Mouse (Mus musculus) bone marrow macrophage, adult 2 months (primary cell): ENCODE results near the gene Myh10. TPM values are rescaled to one million over a fixed set of nuclear protein-coding genes. Genes with fewer than 3 reads are reported as not detected.
A peak's percentile ranks its signal among the peaks of the same experiment; 100 is the strongest.
"Not testable (repeated sequence)": the region's sequence is repeated elsewhere in the genome, so short reads cannot be mapped to it uniquely, and the experiment has no call there.

Experiments used
- H3K27ac ChIP-seq: 2 replicates; pipeline ENCODE4 v1.5.1; 2012; ENCODE audit warnings: low read depth, low read length; ENCODE audit not compliant: insufficient read depth
- H3K4me1 ChIP-seq: 2 replicates; pipeline ENCODE4 v1.6.1; 2012; ENCODE audit warnings: low read length; ENCODE audit not compliant: control insufficient read depth, insufficient read depth
- H3K4me3 ChIP-seq: 2 replicates; pipeline ENCODE4 v1.5.1; 2012; ENCODE audit warnings: mild to moderate bottlenecking, low read length, moderate library complexity; ENCODE audit not compliant: insufficient read depth
- CTCF ChIP-seq: IDR thresholded peaks from 2 replicates; pipeline ENCODE4 v1.5.1; 2012; ENCODE audit warnings: low read depth, mild to moderate bottlenecking, low read length, moderate library complexity
- POLR2A ChIP-seq: IDR thresholded peaks from 2 replicates; pipeline ENCODE4 v1.6.1; 2012; ENCODE audit warnings: mild to moderate bottlenecking, low read depth, low read length, borderline replicate concordance
- polyA plus RNA-seq: library from polyadenylated mRNA; stranded (reverse); fragments of >200 nt; gene quantifications from 2 replicates; pipeline ENCODE4 v1.2.4, GENCODE M21; 2012; ENCODE audit not compliant: missing spikeins, insufficient read depth, insufficient read length

Myh10 gene
- polyA plus RNA-seq, 1 experiment: 0.75 TPM

GRCm38 (mm10) chr11:68822326-68822725, 131.0 kb downstream of the Myh10 start:
- Histone ChIP-seq H3K4me1 (no peaks in the 10 kb centered on the region), H3K4me3 (no peak overlapping the region), H3K27ac (no peak overlapping the region)
- no peak for TF ChIP-seq POLR2A
- TF ChIP-seq CTCF: no peak

- H3K4me1 ChIP-seq: no peaks in the 10 kb centered on the region
- TF ChIP-seq POLR2A: no peak
- no peak for TF ChIP-seq CTCF
- no peak overlapping the region for H3K27ac ChIP-seq
- no peak overlapping the region for H3K4me3 ChIP-seq
Observed at GRCm38 (mm10) chr11:68826735-68827134, 135.4 kb downstream of the Myh10 start.

GRCm38 (mm10) chr11:68831580-68831979, 140.2 kb downstream of the Myh10 start:
- H3K27ac ChIP-seq, H3K4me1 ChIP-seq: not testable (repeated sequence)

GRCm38 (mm10) chr11:68832793-68833192, 141.4 kb downstream of the Myh10 start:
- TF ChIP-seq CTCF (no peak), POLR2A (no peak)
- Histone ChIP-seq H3K4me1 (no peaks in the 10 kb centered on the region), H3K4me3 (no peak overlapping the region), H3K27ac (no peak overlapping the region)

More at GRCm38 (mm10) chr11:68831580-68831979, 140.2 kb downstream of the Myh10 start:
- not testable (repeated sequence) for H3K4me3 ChIP-seq

- Histone ChIP-seq H3K27ac (no peak overlapping the region), H3K4me1 (no peaks in the 10 kb centered on the region), H3K4me3 (no peak overlapping the region)
- TF ChIP-seq CTCF (no peak), POLR2A (no peak)
Observed at GRCm38 (mm10) chr11:68833593-68833992, 142.2 kb downstream of the Myh10 start.

GRCm38 (mm10) chr11:68835034-68835433, 143.7 kb downstream of the Myh10 start:
- Histone ChIP-seq H3K4me3 (no peak overlapping the region), H3K4me1 (no peaks in the 10 kb centered on the region), H3K27ac (no peak overlapping the region)
- TF ChIP-seq CTCF (no peak), POLR2A (no peak)

- no peak for TF ChIP-seq CTCF
- TF ChIP-seq POLR2A: no peak
- Histone ChIP-seq H3K27ac (no peak overlapping the region), H3K4me3 (no peak overlapping the region), H3K4me1 (no peaks in the 10 kb centered on the region)
Observed at GRCm38 (mm10) chr11:68839606-68840005, 148.2 kb downstream of the Myh10 start.

GRCm38 (mm10) chr11:68850862-68851261, 159.5 kb downstream of the Myh10 start:
- Histone ChIP-seq H3K4me3 (no peak overlapping the region), H3K4me1 (peaks cover 25% of the 10 kb centered on the region), H3K27ac (no peak overlapping the region)
- TF ChIP-seq POLR2A: no peak
- TF ChIP-seq CTCF: no peak

GRCm38 (mm10) chr11:68851644-68852485, 160.5 kb downstream of the Myh10 start:
- TF ChIP-seq CTCF (no peak), POLR2A (no peak)
- Histone ChIP-seq H3K4me3 (peak overlapping the region; percentile 88), H3K27ac (peak overlapping the region; percentile 83), H3K4me1 (peaks cover 25% of the 10 kb centered on the region)

- Histone ChIP-seq H3K4me3 (peak overlapping the region; percentile 88), H3K27ac (peak overlapping the region; percentile 83), H3K4me1 (peaks cover 25% of the 10 kb centered on the region)
- no peak for TF ChIP-seq CTCF
- no peak for TF ChIP-seq POLR2A
Observed at GRCm38 (mm10) chr11:68852486-68852901, 161.1 kb downstream of the Myh10 start.
